Mouse (Mus musculus) urinary bladder, postnatal 25 days (tissue): ENCODE measurements around the gene Hmcn1.

Experiments used
- DNase-seq: peaks from one replicate; pipeline ENCODE4 v3.0.0; 2022; ENCODE audit warnings: low spot score

Gene Hmcn1

DNA sequence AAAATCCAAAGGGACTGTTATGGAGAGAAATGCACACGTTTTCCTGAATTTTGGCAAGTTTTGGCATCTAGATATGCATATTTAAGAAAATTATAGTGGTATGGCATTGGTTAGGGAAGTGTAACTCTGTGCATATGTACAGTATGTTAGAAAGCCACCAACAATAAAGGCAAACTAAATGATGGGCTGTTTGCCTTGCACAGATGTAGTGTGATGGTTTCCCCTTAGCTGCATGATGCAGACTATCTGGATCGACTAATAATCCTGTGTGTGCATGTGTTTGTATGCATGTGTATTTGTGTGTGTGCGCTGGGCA lies 361.4 kb downstream of the Hmcn1 start:
- no peak for DNase-seq

- no peak for DNase-seq
Observed at GRCm38 (mm10) chr1:150631035-150631855, 362.0 kb downstream of the Hmcn1 start.

- DNase-seq = no peak
Observed at GRCm38 (mm10) chr1:150623226-150623625, 370.0 kb downstream of the Hmcn1 start.

DNA sequence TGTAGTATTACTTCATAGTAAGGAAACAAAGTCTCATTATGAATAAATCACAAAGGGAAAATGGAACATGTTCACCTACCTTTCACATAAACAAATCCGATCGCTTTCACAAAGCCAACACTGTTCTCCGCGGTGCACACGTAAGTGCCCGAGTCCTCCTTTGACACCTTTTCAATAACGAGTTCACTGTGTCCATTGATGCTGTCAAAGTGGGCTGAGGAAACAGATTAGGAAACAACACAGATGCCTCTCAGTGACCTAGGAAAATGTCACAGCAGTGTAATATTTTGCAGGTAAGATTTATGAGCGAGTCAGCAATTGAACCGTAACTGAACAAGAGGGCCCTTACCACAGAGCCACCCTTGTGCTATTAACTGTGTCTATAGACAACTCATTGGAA lies 382.7 kb downstream of the Hmcn1 start:
- DNase-seq = no peak

DNA sequence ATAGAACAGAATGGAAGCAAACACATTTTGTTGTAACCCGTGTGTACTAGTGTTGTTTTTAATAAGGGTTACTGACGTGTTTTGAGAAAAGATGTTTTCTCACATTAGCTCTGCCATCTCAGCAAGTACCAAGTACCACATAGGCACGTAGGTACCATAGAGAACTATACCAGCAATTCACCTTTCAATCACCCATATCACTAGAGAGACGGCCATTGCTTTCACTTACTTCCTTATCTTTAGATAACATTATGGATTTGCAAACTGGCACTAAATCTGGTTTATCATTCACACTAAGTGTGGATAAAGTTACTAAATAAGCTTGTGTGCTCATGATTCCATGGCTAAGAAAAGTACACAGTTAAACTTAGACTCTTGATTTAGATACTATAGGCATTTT lies 387.1 kb downstream of the Hmcn1 start:
- DNase-seq = no peak

DNA sequence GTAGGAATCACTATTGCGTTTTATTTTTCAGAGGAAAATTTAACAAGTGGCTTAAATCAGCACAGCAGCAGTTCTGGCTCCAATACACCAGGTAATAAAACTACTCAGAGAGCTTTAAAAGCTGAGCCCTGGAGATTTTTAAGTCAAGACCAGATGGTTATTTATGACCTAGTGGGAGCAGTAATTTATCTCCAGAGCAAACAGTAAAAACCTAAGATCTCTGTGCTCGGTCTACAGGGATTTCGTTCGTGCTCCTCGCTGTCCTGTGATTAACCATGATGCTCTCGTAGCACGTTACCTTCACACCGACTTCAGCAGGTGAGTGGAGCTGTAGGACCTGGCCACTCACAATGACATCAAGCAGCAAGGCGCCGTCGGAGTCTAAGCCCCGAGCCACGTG lies 399.6 kb downstream of the Hmcn1 start:
- DNase-seq = no peak

GRCm38 (mm10) chr1:150591253-150591652 lies 402.0 kb downstream of the Hmcn1 start:
- peak; percentile 44 for DNase-seq

DNA sequence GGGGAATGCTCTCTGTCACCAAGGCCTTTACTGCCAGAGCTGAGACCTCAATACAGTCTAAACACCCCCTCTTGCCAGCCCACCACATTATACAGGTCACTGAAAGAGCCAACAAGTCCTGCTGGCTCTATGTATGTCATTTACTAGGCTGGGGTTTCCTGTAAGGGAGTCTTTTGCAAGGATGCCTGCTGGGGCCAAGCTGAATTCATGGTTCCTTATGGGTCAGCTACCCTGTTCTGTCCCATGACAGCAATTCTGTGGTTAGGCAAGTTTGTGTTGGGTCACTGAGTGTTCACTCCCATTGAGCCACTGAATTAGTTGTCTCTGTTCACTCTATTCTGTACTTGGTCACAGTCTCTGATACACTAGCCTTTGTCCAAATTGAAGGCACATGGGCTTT lies 405.8 kb downstream of the Hmcn1 start:
- DNase-seq = no peak

- DNase-seq = no peak
Observed at GRCm38 (mm10) chr1:150584477-150584876, 408.8 kb downstream of the Hmcn1 start.

- no peak for DNase-seq
Observed at GRCm38 (mm10) chr1:150583734-150584133, 409.5 kb downstream of the Hmcn1 start.

DNA sequence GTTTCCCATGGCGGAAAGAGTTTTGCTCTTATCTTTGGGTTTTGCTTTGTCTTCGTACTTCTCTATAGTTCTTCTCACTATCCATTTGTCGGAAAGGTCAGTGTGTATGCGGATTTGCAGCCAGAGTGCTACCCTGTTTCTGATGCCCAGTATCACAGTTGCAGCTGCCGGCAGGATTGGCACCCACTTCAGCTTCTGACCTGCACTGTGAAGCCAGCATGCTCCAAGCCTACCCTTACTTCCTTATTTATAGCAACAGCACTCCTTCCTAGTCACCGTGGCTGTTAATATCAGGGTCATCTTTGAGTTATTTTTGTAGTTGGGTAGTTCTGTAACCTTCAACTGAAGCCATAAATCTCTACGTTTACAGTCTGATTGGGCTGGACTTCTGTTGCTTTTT lies 412.7 kb downstream of the Hmcn1 start:
- no peak for DNase-seq

- DNase-seq = no peak
Observed at GRCm38 (mm10) chr1:150573407-150573806, 419.8 kb downstream of the Hmcn1 start.

GRCm38 (mm10) chr1:150570562-150571156 lies 422.6 kb downstream of the Hmcn1 start:
- DNase-seq = no peak

GRCm38 (mm10) chr1:150569820-150570543 lies 423.3 kb downstream of the Hmcn1 start:
- no peak for DNase-seq

DNA sequence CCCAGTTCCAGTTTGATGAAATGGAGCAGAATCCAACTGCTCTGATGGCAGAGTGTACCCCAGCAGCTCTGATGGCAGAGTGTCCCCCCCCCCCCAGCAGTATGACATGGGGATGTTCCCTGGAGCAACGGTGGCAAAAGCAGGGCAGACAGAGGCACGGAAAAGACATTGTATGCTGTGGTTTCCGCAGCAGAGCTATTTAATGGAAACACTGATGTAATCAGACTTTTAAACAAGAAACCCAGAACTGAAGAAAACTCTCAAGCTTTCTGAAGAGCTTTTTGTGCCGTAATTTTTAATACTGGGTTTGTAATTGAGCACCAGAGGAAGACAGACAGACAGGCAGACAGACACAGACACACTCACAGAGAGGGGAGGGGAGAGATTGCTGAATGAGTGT lies 426.9 kb downstream of the Hmcn1 start:
- DNase-seq = no peak

- no peak for DNase-seq
Observed at GRCm38 (mm10) chr1:150556621-150557020, 436.6 kb downstream of the Hmcn1 start.

GRCm38 (mm10) chr1:150551390-150551789 lies 441.8 kb downstream of the Hmcn1 start:
- no peak for DNase-seq

DNA sequence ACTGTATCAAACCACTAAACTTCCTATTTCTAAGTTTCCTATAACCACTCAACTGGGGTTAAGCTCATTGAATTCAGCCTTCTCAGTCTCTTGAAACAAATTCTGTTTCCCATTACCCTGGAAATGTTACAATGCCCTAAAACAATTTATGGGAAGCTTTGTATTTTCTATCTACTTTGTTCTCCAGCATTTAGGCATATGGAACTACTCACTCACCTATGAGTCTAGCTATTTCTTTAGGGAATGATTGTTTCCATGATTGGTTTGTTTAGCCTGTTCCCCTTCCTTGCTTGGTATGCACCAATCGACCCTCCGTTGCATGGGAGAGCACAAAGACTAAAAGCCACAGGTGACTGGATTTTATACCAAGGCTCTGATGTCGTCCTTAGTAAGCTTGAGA lies 446.8 kb downstream of the Hmcn1 start:
- no peak for DNase-seq

GRCm38 (mm10) chr1:150540267-150540666 lies 453.0 kb downstream of the Hmcn1 start:
- DNase-seq = no peak

- DNase-seq = no peak
Observed at GRCm38 (mm10) chr1:150537410-150538128, 455.7 kb downstream of the Hmcn1 start.

- DNase-seq = no peak
Observed at GRCm38 (mm10) chr1:150535770-150536534, 457.3 kb downstream of the Hmcn1 start.

GRCm38 (mm10) chr1:150534587-150534986 lies 458.6 kb downstream of the Hmcn1 start:
- no peak for DNase-seq
